Mouse (Mus musculus): ENCODE results near the gene Kif26b.

Gene Kif26b

DNA sequence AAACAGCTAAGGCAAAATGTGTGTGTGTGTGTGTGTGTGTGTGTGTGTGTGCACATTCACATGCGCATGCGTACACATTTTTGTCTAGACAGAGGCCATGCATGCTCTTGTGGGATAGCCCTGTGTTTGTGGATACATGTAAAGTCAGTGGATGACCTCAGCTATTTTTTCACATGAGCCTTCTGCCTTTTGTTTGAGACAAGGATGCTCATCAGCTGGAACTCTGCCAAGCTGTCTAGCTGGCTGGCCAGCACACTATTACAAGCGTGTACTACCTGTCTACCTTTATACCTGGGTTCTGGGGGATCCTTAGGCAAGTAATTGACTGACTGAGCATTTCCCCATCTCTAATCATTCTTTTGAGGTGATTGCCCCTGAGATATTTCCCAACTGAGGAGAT, 201.3 kb downstream of the Kif26b start:
- DNase-seq, result peak; percentile 41 to 46

DNA sequence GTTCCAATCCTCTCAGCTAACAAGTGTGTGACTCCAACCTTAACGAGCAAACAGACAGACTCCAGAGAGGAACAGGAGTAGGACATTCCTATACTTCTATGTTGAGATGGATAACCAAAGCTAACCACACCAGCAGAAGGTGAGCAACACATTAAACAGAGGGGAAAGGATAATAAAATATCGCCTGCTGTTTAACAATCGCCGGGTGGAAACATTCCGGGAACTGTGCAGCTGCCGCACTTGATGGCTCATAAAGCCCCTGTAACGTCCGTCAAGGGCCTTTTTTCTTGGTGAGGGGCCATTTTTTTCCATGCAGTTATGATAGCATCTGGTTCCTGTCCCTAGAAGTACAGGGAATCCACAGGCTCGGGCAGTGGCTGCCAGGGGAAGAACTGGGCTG, 204.1 kb downstream of the Kif26b start:
- DNase-seq, result no peak

GRCm38 (mm10) chr1:178734576-178734975, 205.7 kb downstream of the Kif26b start:
- no peak for DNase-seq

- no peak for DNase-seq
Measured at GRCm38 (mm10) chr1:178736931-178737330, 208.0 kb downstream of the Kif26b start.

- no peak for DNase-seq
Measured at GRCm38 (mm10) chr1:178743820-178744219, 214.9 kb downstream of the Kif26b start.

GRCm38 (mm10) chr1:178744526-178744925, 215.6 kb downstream of the Kif26b start:
- peak; percentile 71 to 79 for DNase-seq

DNA sequence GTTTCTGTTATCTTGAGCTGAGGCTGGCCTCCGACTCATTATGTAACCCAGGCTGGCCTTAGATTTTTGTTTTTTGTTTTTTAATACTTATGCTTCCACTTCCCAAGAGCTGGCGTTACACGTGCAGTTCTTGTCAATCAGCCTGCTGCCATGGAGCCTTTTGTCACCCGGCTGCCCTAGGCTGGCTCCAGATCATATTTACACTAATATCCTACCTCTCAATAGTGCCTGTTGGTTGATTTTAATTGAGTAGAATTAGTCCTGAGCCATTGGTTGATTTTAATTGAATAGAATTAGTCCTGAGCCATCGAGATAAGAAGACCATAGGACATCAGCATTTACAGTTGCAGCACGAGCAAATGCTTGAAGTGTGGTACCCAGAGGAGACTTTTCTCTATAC, 216.0 kb downstream of the Kif26b start:
- no peak for DNase-seq

DNA sequence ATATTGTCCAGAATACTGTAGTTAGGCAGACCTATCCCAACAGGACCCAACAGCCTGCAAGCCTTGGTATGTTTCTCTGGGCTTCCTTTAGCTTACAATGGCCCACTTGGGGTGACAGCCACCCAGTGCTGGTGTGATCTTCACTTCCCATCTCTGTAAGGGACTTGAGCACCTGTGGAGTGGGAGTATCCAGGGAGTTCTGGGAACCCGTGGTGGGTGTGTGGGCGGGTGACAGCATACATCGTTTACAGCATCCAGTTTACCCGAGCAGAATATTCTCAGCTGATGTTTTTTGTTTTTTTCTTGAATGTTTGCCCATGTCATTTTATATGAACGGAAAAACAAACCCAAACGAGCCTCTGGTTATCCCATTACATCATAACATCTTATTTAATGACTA, 216.5 kb downstream of the Kif26b start:
- DNase-seq, result no peak

DNA sequence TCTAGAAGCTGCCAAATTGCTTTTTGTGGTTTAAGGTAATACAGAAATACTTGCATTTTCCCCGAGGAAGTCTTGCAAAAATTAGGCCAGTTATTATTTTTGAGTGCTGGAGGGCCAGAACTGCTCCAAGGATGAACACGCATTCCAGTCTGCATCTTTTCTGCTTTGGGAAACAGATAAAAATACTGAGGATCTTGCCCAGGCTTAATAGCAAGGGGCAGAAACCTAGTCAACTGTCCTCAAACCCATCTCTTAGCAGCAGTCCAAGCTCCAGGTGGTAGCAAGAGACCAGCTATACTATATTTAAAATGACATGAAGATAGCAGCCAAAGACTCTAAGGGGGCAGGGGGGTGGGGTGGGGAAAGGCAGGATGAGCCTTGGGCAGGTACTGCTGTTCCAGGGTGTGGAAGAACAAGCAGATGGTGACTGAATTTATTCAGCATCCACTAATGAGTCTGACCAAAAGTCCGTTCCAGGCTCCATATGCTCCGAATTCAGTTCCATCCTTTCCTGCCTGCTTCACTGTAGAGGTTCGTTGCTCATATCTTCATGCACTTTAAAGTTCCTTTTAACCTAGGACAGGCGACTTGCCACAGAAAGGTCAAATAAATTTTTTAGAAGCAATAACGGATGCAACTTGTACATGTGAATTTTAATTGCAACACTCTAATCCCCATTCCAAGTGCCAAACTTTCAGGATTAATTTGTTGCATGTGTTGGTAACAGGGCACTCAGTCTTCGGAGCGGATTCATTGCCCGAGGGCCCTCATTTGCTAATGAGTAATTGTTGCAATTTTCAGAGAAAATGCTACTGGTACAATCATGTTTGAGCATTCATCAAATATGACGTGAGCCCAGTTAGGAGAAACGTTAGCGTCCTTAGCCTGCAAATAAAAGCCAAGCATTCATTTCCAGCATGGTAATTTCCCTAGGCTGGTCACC, 218.6 kb downstream of the Kif26b start:
- DNase-seq, result peak; percentile 72 to 83

GRCm38 (mm10) chr1:178748222-178748600, 219.3 kb downstream of the Kif26b start:
- DNase-seq, result no peak

GRCm38 (mm10) chr1:178748617-178749016, 219.7 kb downstream of the Kif26b start:
- peak in 1 of 2 experiments; percentile 33 for DNase-seq

DNA sequence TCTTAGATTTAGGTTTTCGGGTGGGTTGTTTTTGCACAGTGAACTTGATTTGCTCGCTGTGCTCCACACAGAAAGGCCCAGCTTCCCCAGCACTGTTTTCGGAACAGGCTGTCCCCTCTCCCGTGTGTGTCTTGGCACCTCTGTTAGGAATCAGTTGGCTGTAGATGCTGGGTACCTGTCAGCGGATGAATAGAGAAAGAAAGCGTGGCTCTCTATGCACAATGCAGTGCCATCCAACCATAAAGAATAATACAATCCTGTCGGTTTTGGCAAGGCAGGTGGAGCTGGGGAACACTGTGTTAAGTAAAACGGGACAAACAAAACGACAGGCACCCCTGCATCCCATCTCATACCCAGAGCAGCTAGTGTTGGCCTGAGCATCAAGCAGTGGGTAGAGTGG, 220.9 kb downstream of the Kif26b start:
- DNase-seq, result peak; percentile 79 to 81

- no peak for DNase-seq
Measured at GRCm38 (mm10) chr1:178758441-178758840, 229.5 kb downstream of the Kif26b start.

- DNase-seq, result no peak
Measured at GRCm38 (mm10) chr1:178762125-178762741, 233.3 kb downstream of the Kif26b start.

DNA sequence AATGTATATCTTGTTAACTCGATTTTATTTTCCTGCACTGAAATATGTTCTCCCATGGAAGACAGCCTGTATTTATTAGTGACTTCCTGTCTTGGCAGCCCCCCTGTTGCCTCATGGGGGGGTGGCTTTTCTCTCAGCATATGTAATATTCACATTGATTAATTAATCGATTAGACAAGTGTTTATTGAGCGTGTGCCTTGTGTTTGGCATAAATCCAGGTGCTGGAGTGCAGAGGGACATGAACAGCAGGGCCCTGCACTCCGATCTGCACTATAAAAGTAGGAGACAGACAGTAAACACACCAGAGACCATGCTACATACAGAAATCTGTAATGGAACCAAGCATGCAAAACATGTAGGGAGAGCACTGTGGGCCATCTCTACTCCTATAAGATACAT, 236.0 kb downstream of the Kif26b start:
- no peak for DNase-seq

- no peak for DNase-seq
Measured at GRCm38 (mm10) chr1:178765650-178766049, 236.7 kb downstream of the Kif26b start.

- no peak for DNase-seq
Measured at GRCm38 (mm10) chr1:178768976-178769375, 240.1 kb downstream of the Kif26b start.

- no peak for DNase-seq
Measured at GRCm38 (mm10) chr1:178769988-178770387, 241.1 kb downstream of the Kif26b start.

- no peak for DNase-seq
Measured at GRCm38 (mm10) chr1:178770626-178771362, 241.9 kb downstream of the Kif26b start.

DNA sequence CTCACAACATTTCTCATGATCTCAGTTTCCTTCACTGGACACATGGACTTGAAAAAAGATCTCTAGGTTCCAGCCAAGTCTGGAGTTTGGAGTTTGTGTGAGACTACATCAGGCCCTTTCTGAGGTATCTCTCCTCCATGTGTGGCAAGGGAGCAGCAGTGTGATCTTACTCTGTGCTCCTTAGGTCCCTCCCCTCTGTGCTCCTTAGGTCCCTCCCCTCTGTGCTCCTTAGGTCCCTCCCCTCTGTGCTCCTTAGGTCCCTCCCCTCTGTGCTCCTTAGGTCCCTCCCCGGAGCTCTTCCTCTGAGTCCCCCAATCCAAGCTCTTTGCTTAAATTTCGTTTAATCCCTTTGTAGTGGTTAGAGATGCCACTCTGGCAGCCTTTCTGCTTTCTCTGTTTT, 250.8 kb downstream of the Kif26b start:
- no peak for DNase-seq

- DNase-seq, result no peak
Measured at GRCm38 (mm10) chr1:178784043-178784442, 255.1 kb downstream of the Kif26b start.

DNA sequence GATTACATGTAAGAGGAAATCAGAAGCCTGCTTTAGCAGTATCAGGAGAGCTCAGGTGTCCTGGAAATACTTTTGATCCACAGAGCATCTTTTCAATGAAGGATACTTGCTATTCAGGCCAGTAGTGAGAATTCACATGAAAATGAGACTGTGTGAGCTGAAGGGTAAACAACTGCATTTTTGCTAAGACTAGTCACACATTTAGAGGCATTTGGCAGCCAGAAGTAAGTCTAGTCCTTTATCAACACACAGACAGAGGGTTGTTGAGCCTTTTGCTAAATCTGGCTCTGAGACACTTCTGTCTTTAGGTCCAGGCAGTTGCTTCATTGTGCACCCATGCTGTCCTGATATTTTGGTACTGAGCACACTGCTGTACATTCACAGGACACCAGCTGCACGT, 262.3 kb downstream of the Kif26b start:
- DNase-seq, result no peak

- no peak for DNase-seq
Measured at GRCm38 (mm10) chr1:178792726-178793125, 263.8 kb downstream of the Kif26b start.

DNA sequence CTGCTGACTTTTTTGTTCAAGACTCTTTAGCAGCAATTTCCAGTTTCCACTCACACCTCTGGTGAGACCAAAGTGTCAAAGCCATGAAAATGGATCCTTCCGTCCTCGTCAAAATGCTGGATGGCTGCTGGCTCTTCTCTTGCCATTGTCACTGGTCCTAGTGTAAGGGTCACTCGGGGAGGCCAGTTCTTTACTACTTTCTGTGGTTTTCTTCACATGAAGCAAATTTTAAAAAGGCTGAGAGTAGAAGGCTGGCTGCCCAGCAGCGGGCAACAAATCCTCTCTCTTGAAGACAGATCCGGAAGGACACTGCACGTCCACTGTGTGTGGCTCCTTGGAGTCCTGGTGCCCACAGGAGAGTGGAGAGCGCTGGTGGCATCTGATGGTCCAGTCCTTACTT, 265.9 kb downstream of the Kif26b start:
- no peak for DNase-seq
